Mouse (Mus musculus): ENCODE measurements around the gene Lrrc56. TPM values are rescaled to one million over a fixed set of nuclear protein-coding genes. Genes with fewer than 3 reads are reported as not detected.
A peak's percentile ranks its signal among the peaks of the same experiment; 100 is the strongest.

Lrrc56 gene
- total and polyA plus RNA-seq, 2 experiments from 2014 or later: 10.2 to 11.7 TPM

DNA sequence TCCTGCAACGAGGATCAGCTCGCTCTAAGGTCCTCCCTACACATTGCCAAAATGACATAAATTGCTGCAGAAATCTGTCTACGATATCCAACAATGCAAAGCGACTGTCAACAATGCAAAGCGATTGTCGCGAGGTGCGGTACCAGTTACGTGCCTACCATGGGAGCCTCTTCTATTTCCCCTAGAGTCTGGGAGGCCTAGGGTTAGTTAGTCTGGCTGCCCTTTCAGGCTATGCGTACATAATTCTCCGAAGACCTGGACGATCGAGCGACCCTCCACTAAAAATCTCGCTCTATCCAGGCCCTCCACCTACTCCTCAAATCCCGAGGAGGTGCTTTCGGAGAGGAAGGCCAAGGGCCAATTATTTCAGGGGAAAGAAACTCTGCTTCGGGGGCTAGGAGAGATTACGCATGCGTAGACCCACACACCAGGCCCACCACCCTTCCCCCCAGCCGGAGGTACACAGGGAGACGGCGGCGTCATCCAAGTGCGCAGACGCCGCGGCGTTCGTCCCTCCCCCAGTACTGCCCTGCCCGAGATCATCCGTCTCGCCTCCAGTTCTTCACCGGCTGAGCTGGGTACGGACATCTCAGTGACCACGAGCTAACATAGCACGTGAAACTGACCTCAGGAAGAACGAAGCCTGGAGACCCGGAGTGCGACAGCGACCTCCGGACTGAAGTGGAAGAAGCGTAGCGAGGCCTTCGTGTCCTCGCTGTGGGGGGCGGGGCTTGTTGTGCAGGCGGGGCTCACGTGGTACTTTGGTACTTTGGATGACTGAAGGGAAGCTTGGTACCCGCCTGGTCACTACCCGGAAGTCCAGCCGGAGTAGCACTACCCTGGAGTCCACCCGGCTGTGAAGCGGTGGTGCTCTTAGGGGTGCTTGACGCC is 21.6 kb upstream of the Lrrc56 start, which contains the start of gene Rnh1:
TSS of gene Rnh1 (minus strand) at position 742 of the 891 bp plus-strand sequence.
- TF ChIP-seq CTCF (IDR thresholded peaks at IDR 0.05; ENCODE audit: low read depth): 0 out of 2 replicates have a peak, but pooled peaks have one; percentile 3

DNA sequence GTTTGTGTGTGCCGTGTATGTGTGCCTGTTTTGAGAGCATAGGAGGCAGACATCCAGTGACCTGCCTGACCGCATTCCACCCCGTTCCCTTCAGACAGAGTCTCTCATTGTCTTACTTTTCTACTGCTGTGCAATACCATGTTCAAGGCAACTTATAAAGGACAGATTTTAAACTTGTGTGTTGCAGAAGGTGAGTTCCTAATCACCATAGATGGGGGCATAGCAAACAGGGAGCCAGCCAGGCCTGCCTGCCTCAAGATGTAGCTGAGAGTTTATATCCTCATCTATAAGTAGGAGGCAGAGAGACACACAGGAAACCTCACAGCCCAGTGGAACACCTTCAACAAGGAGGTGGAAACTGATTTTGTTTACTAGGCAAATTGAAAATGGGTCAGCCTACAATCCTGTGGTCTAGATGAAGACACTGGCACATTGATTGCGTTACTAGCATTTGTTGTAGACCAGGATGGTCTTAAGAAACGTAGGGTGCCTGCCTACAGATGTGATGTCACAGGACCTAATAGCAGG is 20.6 kb upstream of the Lrrc56 start:
- no peaks in the 10 kb centered on the region for H3K27me3 ChIP-seq (ENCODE audit: insufficient read depth, low read length)
- 0 out of 2 replicates have a peak, but pooled peaks cover 3% of the 10 kb centered on the region for H3K4me1 ChIP-seq (ENCODE audit: insufficient read depth)
- ATAC-seq (no peak), DNase-seq (no peak)
- no peaks in the 10 kb centered on the region for H3K9me3 ChIP-seq (ENCODE audit: low read length)
- peak overlapping the region; percentile 73 for H3K9ac ChIP-seq
- H3K4me2 ChIP-seq (ENCODE audit: low read depth): peak overlapping the region; percentile 72
- peak overlapping the region; percentile 58 for H3K4me3 ChIP-seq (ENCODE audit: low read depth, low read length)
- no peaks in the 10 kb centered on the region for H3K36me3 ChIP-seq (ENCODE audit: insufficient read depth)
- WGBS: 87% methylated on average over 5 of the region's 5 CpGs
- TF ChIP-seq CTCF (IDR thresholded peaks at IDR 0.05; ENCODE audit: low read depth): no peak
- H3K27ac ChIP-seq (ENCODE audit: low read depth, low read length): peak overlapping the region; percentile 95; the same call in 1 of the 2 replicates

More for the DNA sequence above, 21.6 kb upstream of the Lrrc56 start, which contains the start of gene Rnh1:
- H3K9me3 ChIP-seq (ENCODE audit: low read length): no peaks in the 10 kb centered on the region
- H3K4me3 ChIP-seq (ENCODE audit: low read depth, low read length): peak within 1 kb of the TSS; percentile 58
- H3K27ac ChIP-seq (ENCODE audit: low read depth, low read length): peak within 1 kb of the TSS; percentile 95
- WGBS: 2% methylated on average over 55 of the region's 55 CpGs
- H3K36me3 ChIP-seq (ENCODE audit: insufficient read depth): no peaks in the 10 kb centered on the region
- no peaks in the 10 kb centered on the region for H3K27me3 ChIP-seq (ENCODE audit: insufficient read depth, low read length)
- DNase-seq (peak; percentile 98), ATAC-seq (peak; percentile 99)
- peaks cover 8% of the 10 kb centered on the region; the same call in 1 of the 2 replicates for H3K4me1 ChIP-seq (ENCODE audit: insufficient read depth)
- H3K4me2 ChIP-seq (ENCODE audit: low read depth): peak within 1 kb of the TSS; percentile 72
- peak within 1 kb of the TSS; percentile 73 for H3K9ac ChIP-seq

DNA sequence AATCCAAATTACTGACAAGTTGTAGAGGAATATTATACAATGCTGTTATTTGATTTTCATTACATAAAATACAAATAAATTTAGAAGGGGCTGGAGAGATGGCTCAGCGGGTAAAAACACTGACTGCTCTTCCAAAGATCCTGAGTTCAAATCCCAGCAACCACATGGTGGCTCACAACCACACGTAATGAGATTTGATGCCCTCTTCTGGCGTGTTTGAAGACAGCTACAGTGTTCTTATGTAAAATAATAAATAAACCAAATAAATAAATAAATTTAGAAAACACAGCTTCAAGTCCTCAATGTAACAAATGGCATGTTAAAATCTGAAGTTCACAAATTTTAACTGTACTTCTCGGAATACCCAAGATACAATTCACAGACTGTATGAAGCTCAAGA is 18.9 kb upstream of the Lrrc56 start:
- Histone ChIP-seq H3K27me3 (ENCODE audit: insufficient read depth, low read length) (no peaks in the 10 kb centered on the region), H3K27ac (ENCODE audit: low read depth, low read length) (no peak overlapping the region), H3K4me3 (ENCODE audit: low read depth, low read length) (no peak overlapping the region), H3K9me3 (ENCODE audit: low read length) (no peaks in the 10 kb centered on the region), H3K9ac (no peak overlapping the region), H3K4me1 (ENCODE audit: insufficient read depth) (no peaks in the 10 kb centered on the region), H3K36me3 (ENCODE audit: insufficient read depth) (no peaks in the 10 kb centered on the region), H3K4me2 (ENCODE audit: low read depth) (no peak overlapping the region)
- 83% methylated on average over 4 of the region's 4 CpGs for WGBS
- no peak for ATAC-seq
- DNase-seq: no peak
- peak; percentile 26; the same call in 1 of the 2 replicates for TF ChIP-seq CTCF (IDR thresholded peaks at IDR 0.05; ENCODE audit: low read depth)

DNA sequence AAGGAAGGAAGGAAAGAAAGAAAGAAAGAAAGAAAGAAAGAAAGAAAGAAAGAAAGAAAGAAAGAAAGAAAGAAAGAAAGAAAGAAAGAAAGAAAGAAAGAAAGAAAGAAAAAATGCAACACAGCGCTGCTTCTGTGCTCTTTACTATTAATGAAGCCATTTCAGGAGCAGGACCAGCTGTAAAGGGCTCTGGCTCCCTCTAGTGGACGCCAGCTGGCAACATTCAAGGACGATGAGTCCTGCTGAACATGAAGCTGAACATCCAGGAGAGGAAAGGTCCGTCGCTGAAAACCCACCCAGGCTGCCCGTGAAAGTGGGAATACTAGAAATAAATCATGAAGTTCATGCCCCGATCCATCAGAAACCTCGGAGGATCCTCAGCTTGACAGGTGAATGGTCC is 17.8 kb upstream of the Lrrc56 start:
- peak; percentile 94 for TF ChIP-seq CTCF (IDR thresholded peaks at IDR 0.05; ENCODE audit: low read depth)
- Histone ChIP-seq H3K36me3 (ENCODE audit: insufficient read depth) (no peaks in the 10 kb centered on the region), H3K4me2 (ENCODE audit: low read depth) (no peak overlapping the region), H3K27ac (ENCODE audit: low read depth, low read length) (no peak overlapping the region), H3K9me3 (ENCODE audit: low read length) (no peaks in the 10 kb centered on the region), H3K4me1 (ENCODE audit: insufficient read depth) (no peaks in the 10 kb centered on the region), H3K4me3 (ENCODE audit: low read depth, low read length) (no peak overlapping the region), H3K9ac (no peak overlapping the region), H3K27me3 (ENCODE audit: insufficient read depth, low read length) (no peaks in the 10 kb centered on the region)
- DNase-seq: peak; percentile 92
- whole genome bisulfite sequencing: 1% methylated on average over 8 of the region's 8 CpGs
- peak; percentile 45; the same call in 1 of the 2 replicates for ATAC-seq

DNA sequence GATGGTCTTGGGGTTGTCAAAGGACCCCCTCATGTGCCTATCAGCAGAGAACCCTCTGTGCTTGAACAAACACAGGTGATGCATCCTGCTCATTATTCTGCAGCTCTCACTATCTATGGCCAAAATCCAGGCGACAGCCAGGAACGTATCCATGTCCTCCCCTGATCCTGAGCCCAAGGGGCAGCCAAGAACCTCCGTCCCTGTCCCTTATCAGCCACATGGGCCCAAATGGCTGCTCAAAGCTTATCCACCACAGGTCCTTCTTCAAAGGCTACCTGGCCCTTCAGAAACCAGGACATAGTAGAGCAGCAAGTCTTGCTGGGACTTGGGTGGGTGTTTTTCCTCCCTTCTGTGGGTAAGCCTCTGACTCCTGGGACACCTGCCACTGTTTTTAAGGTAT is 5.8 kb upstream of the Lrrc56 start:
- Histone ChIP-seq H3K27ac (ENCODE audit: low read depth, low read length) (no peak overlapping the region), H3K27me3 (ENCODE audit: insufficient read depth, low read length) (no peaks in the 10 kb centered on the region), H3K4me2 (ENCODE audit: low read depth) (no peak overlapping the region), H3K36me3 (ENCODE audit: insufficient read depth) (peaks cover 35% of the 10 kb centered on the region), H3K4me3 (ENCODE audit: low read depth, low read length) (no peak overlapping the region), H3K9ac (no peak overlapping the region), H3K4me1 (ENCODE audit: insufficient read depth) (peaks cover 7% of the 10 kb centered on the region; the same call in 1 of the 2 replicates), H3K9me3 (ENCODE audit: low read length) (no peaks in the 10 kb centered on the region)
- no peak for DNase-seq
- no peak for TF ChIP-seq CTCF (IDR thresholded peaks at IDR 0.05; ENCODE audit: low read depth)
- WGBS: 82% methylated on average over 3 of the region's 3 CpGs
- ATAC-seq: no peak

DNA sequence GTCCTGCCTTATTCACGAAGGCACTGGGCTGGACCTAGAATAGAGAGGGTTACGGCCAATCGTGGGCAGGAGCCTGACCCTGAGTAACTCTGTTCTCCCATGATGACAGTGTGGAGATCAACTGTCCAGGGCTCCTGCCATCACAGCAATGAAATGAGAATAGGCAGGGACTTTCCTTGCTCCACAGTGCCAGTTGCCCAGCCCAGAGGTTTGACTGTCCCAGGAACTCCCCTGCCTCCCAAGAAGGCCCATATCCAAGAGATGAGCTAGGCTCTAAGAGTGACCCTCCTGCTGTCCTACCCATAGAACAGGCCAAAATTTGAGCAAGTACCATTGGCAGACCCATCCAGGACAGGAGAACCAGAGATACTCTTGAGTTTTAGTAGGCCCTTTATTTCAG is 5.2 kb upstream of the Lrrc56 start:
- H3K4me3 ChIP-seq (ENCODE audit: low read depth, low read length): no peak overlapping the region
- H3K27me3 ChIP-seq (ENCODE audit: insufficient read depth, low read length): no peaks in the 10 kb centered on the region
- TF ChIP-seq CTCF (IDR thresholded peaks at IDR 0.05; ENCODE audit: low read depth): no peak
- H3K4me2 ChIP-seq (ENCODE audit: low read depth): no peak overlapping the region
- no peak for ATAC-seq
- DNase-seq: no peak
- H3K4me1 ChIP-seq (ENCODE audit: insufficient read depth): peaks cover 7% of the 10 kb centered on the region; the same call in 1 of the 2 replicates
- H3K36me3 ChIP-seq (ENCODE audit: insufficient read depth): peaks cover 35% of the 10 kb centered on the region
- H3K9me3 ChIP-seq (ENCODE audit: low read length): no peaks in the 10 kb centered on the region
- WGBS: 93% methylated on average over 3 of the region's 3 CpGs
- H3K27ac ChIP-seq (ENCODE audit: low read depth, low read length): no peak overlapping the region
- H3K9ac ChIP-seq: no peak overlapping the region

DNA sequence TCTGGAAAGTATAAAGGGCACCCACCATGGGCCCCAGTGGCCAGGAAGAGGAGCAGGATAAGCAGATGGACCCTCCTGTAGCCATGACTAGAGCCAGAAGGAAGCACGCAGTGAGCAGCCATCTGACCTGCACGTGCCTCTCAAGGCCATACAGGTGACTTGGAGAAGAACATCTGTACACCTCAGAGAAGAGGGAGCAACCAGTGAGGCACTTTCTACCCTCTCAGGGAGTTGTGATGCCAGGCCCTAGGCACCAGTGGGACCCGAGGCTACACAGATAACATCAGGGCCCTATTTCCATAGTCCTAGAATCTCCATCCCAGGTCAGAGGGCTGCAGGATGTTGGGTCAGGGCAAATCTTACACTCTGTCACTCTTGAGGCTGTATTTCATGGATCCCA is 3.7 kb upstream of the Lrrc56 start:
- no peaks in the 10 kb centered on the region for H3K9me3 ChIP-seq (ENCODE audit: low read length)
- H3K4me1 ChIP-seq (ENCODE audit: insufficient read depth): peaks cover 9% of the 10 kb centered on the region
- no peak overlapping the region for H3K4me2 ChIP-seq (ENCODE audit: low read depth)
- ATAC-seq (no peak), DNase-seq (no peak)
- peaks cover 35% of the 10 kb centered on the region for H3K36me3 ChIP-seq (ENCODE audit: insufficient read depth)
- no peak overlapping the region for H3K9ac ChIP-seq
- no peak for TF ChIP-seq CTCF (IDR thresholded peaks at IDR 0.05; ENCODE audit: low read depth)
- 95% methylated on average over 3 of the region's 3 CpGs for WGBS
- H3K27me3 ChIP-seq (ENCODE audit: insufficient read depth, low read length): no peaks in the 10 kb centered on the region
- H3K4me3 ChIP-seq (ENCODE audit: low read depth, low read length): no peak overlapping the region
- no peak overlapping the region for H3K27ac ChIP-seq (ENCODE audit: low read depth, low read length)
